Mouse (Mus musculus) intestine, embryonic 14.5 days (tissue): ENCODE results near the gene Sertad3. TPM values are rescaled to one million over a fixed set of nuclear protein-coding genes. Genes with fewer than 3 reads are reported as not detected.

Experiments used
- ATAC-seq: fragments of 200-750 bp; cut with Nextera tagmentation; replicated peaks from 2 replicates; pipeline ENCODE4 v1.8.0; 2017; ENCODE audit warnings: low read depth, moderate number of reproducible peaks, moderate TSS enrichment, moderate library complexity; ENCODE audit not compliant: low FRiP score, low TSS enrichment
- DNase-seq: peaks from one replicate; pipeline ENCODE4 v3.0.0-alpha.2; 2018; ENCODE audit warnings: low spot score
- H3K27ac ChIP-seq: fragments of 300-500 bp; sonication (generic); 2 replicates; pipeline ENCODE4 v1.5.1; 2014; ENCODE audit warnings: low read depth, mild to moderate bottlenecking, control low read depth
- H3K27me3 ChIP-seq: fragments of 300-500 bp; sonication (generic); replicated peaks from 2 replicates; pipeline ENCODE4 v1.6.1; 2014; ENCODE audit warnings: low read length, control low read depth; ENCODE audit not compliant: control insufficient read depth, insufficient read depth
- H3K36me3 ChIP-seq: fragments of 300-500 bp; sonication (generic); 2 replicates; pipeline ENCODE4 v1.6.1; 2014; ENCODE audit warnings: low read length, control low read depth; ENCODE audit not compliant: control insufficient read depth, insufficient read depth
- H3K4me1 ChIP-seq: fragments of 300-500 bp; sonication (generic); replicated peaks from 2 replicates; pipeline ENCODE4 v1.6.1; 2014; ENCODE audit warnings: low read length, control low read depth, mixed read lengths; ENCODE audit not compliant: control insufficient read depth, insufficient read depth
- H3K4me2 ChIP-seq: fragments of 300-500 bp; sonication (generic); 2 replicates; pipeline ENCODE4 v1.6.1; 2014; ENCODE audit warnings: low read length
- H3K4me3 ChIP-seq: fragments of 300-500 bp; sonication (generic); 2 replicates; pipeline ENCODE4 v1.5.1; 2014; ENCODE audit warnings: low read depth, low read length, control low read depth, mixed read lengths
- H3K9ac ChIP-seq: fragments of 300-500 bp; sonication (generic); 2 replicates; pipeline ENCODE4 v1.6.1; 2014; ENCODE audit warnings: mild to moderate bottlenecking, low read length
- H3K9me3 ChIP-seq: fragments of 300-500 bp; sonication (generic); 2 replicates; pipeline ENCODE4 v1.6.1; 2016; ENCODE audit warnings: low read length, control low read depth; ENCODE audit not compliant: control insufficient read depth
- WGBS: fragments of 180-500 bp; shearing (Covaris S2); extraction: QIAGEN DNeasy Blood & Tissue Kit; methylation state at CpG from one replicate; pipeline ENCODE4 v1.1.7; 2014; 5-methylcytosine and 5-hydroxymethylcytosine counted together
- polyA plus RNA-seq: library from polyadenylated mRNA; unstranded; fragments of >200 nt; fragmentation: Nextera tagmentation; extraction: Ambion mirVana; gene quantifications from 2 replicates; pipeline ENCODE4 v1.2.1, GENCODE M21; 2014

Gene Sertad3
- polyA plus RNA-seq, 1 experiment from 2014 or later = 25.2 TPM

DNA sequence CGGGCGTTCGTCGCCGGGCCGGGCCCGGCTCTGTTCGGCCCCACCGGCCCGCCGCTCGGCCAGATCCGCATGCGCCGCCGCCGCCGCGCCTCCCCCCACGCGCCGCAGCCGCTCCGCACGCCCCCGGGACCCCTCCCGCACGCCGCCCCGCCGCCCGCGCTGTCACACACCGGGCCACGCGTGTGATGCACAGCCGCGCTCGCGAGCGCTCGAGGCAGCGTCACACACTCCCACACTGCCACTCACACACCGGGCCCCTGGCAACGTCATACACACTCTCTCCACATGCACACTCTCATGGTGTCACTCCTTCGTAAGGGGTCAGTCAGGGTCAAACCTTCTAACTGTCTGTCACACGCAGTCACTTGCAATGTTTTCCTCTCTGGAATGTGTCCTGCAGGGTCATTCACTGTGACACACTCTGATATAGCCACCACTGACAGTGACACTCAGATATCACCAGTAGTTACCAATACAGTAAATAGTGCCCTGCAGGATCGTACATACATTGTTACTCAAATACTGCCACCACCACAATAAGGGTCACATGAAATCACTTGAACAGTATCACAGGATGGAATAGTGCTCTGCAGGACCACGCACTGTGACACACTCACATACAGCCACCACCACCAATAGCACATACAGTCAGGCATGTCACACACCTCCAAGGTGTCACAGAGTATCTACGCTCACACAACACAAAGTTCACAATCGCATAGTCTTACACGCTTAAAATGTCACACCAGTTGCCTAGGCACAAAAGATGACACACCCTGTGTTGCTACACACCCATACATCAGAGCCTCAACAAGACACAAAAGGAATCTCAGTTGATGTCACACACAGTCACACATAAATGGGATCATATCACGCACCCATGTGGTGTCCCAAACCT lies 26.8 kb upstream of the Sertad3 start:
- Histone ChIP-seq H3K27ac (no peak overlapping the region), H3K4me1 (peaks cover 14% of the 10 kb centered on the region), H3K9me3 (no peaks in the 10 kb centered on the region), H3K27me3 (peaks cover 30% of the 10 kb centered on the region), H3K9ac (peak overlapping the region; percentile 46), H3K36me3 (no peaks in the 10 kb centered on the region), H3K4me2 (peak overlapping the region; percentile 96), H3K4me3 (peak overlapping the region; percentile 48)
- 9% methylated on average over 43 of the region's 53 CpGs for WGBS
- ATAC-seq (peak; percentile 9; the same call in 1 of the 2 replicates), DNase-seq (peak; percentile 57)

DNA sequence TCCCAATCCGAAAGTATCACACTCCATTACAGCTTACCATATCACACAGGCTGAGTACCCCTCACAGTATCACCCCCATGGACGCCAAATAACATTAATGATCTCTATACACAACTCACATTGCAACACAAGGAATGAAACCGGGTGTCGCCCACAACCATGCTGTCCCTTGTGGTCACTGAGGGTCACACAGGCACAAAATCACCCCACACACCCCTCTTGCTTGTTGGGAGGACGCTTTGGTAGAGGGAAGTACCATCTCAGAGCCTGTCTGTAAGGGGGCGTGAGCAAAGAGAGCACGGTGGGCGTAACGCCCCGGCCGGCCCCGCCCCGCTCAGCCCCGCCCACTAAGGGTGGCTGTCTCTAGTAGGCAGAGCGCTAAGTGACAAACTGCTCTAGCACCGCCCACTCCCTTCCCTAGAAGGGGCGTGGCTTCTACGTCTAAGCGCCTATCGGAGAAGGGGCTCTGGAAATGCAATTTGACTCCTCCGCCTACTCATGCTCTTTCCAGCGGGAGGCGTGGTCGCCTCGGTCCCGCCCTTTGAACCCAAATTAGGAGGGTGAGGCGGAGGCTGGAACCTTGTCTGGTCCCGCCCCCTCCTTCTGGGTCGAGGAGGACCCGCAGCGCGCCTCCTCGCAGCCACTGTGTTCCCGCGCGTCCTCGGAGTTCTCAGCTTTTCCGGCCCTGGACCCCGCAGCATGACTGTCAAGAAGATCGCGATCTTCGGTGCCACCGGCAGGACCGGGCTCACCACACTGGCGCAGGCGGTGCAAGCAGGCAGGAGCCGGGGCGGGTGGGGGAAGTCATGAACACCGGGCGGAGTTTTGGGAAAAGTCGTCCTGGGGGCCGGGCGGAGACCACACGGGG lies 25.9 kb upstream of the Sertad3 start, which contains the start of the genes Sptbn4 and Blvrb:
Gene Sptbn4, minus strand, starts transcription at position 268 of the 868 bp plus-strand sequence.
Gene Blvrb, plus strand, starts transcription at position 560 of the 868 bp plus-strand sequence.
- WGBS = under 1% methylated on average over 54 of the region's 54 CpGs
- peaks cover 14% of the 10 kb centered on the region for H3K4me1 ChIP-seq
- no peaks in the 10 kb centered on the region for H3K36me3 ChIP-seq
- ATAC-seq (peak; percentile 92), DNase-seq (peak; percentile 98)
- peak within 1 kb of the TSS; percentile 96 for H3K4me2 ChIP-seq
- peaks cover 30% of the 10 kb centered on the region for H3K27me3 ChIP-seq
- no peaks in the 10 kb centered on the region for H3K9me3 ChIP-seq
- peak within 1 kb of the TSS; percentile 56 for H3K9ac ChIP-seq
- H3K4me3 ChIP-seq = peak within 1 kb of the TSS; percentile 48
- no peak within 1 kb of the TSS for H3K27ac ChIP-seq

DNA sequence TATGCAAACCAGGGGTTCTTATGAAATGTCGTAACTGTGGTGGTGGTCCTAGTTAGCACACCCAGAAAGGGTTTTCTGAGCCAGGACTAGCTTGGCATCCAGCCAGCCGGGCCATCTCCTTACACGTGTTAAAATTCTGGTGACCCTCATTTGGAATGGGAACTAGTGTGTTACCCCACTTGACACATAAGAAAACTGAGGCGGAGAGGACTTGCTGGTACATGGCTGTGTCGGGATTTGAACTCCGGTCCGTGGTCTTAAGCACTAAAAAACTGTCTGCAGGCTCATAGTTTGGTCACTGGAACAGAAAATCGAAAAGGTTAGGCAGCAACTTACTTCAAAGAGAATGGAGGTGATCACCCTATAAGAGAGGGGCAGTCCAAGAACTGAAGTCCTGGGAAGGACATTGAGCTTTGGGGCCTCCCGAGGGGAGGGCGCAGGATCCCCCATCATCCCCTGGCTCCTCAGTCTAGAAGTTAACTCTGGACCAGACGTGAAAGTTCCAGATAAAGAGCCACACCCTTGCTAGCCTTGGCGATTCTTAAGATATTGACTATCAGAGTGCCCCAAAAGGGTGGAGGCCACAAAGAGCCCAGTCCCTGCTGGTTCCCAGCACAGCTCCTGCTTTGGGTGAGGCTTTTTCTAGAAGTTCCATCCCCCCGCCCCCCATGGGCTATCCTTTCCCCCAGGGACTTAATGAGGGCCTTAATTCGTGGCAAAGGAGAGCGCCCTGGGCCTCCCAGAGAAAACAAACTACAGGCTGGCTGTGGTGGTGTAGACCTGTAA lies 25.0 kb upstream of the Sertad3 start:
- no peak for DNase-seq
- Histone ChIP-seq H3K9ac (peak overlapping the region; percentile 56), H3K4me3 (peak overlapping the region; percentile 48), H3K9me3 (no peaks in the 10 kb centered on the region), H3K4me1 (peaks cover 14% of the 10 kb centered on the region), H3K27ac (no peak overlapping the region), H3K27me3 (peaks cover 30% of the 10 kb centered on the region), H3K4me2 (peak overlapping the region; percentile 92), H3K36me3 (no peaks in the 10 kb centered on the region)
- no peak; the same call in 1 of the 2 replicates for ATAC-seq
- 56% methylated on average over 15 of the region's 15 CpGs for WGBS

GRCm38 (mm10) chr7:27449256-27449862 lies 24.2 kb upstream of the Sertad3 start:
- peaks cover 14% of the 10 kb centered on the region for H3K4me1 ChIP-seq
- H3K36me3 ChIP-seq = no peaks in the 10 kb centered on the region
- ATAC-seq (no peak), DNase-seq (peak; percentile 88)
- no peak overlapping the region for H3K4me3 ChIP-seq
- H3K27me3 ChIP-seq = peaks cover 28% of the 10 kb centered on the region
- no peak overlapping the region for H3K4me2 ChIP-seq
- H3K9ac ChIP-seq = no peak overlapping the region
- no peak overlapping the region for H3K27ac ChIP-seq
- H3K9me3 ChIP-seq = no peaks in the 10 kb centered on the region
- 58% methylated on average over 10 of the region's 10 CpGs for WGBS

DNA sequence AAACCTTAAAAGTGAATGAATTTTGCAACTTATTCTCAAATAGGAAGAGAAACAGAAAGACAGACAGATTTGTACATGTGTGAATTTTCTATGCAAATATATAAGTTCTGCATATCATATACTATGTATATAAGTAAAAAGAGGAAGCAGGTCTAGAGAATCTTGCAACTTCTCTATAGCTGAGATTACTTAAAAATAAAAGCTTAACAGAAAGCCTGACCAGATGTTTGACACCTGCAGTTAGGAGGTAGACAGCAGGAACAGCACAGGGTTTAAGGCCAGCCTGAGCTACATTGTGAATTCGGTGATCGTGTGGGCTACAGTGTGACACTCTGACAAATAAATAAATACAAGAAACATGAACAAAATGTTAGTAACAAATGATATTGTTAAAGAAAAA lies 22.2 kb upstream of the Sertad3 start:
- H3K4me1 ChIP-seq = peaks cover 11% of the 10 kb centered on the region

DNA sequence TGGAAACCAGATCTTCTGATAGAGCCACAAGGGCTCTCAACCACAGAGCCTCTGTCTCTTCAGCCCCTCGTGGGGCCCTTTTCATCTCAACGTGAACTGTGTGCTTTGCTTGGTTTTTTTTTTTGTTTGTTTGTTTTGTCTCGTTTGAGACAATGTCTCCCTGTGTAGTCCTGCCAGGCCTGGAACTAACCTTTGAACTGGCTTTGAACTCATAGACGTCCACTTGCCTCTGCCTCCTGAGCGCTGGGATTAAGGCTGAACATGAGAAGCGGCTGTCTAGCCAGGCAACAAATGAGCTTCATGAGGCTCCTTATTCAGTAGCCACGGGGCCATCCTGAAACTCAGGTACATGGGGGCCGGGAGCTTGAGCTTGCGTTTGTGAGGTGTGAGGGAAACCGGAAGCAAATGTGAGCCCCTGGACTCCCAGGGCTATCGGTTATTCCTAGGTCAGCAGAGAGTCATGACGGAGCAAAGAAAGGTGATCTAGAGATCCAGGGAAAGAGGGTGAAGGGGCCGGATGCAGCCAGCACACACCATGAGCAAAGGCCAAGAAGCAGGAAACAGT lies 21.3 kb upstream of the Sertad3 start:
- Histone ChIP-seq H3K27ac (no peak overlapping the region), H3K9ac (no peak overlapping the region), H3K4me3 (no peak overlapping the region), H3K9me3 (no peaks in the 10 kb centered on the region), H3K4me1 (peaks cover 6% of the 10 kb centered on the region), H3K36me3 (no peaks in the 10 kb centered on the region), H3K4me2 (no peak overlapping the region), H3K27me3 (no peaks in the 10 kb centered on the region)
- ATAC-seq = no peak
- DNase-seq = no peak
- WGBS = 57% methylated on average over 13 of the region's 13 CpGs

More for the DNA sequence above, 22.2 kb upstream of the Sertad3 start:
- Histone ChIP-seq H3K36me3 (no peaks in the 10 kb centered on the region), H3K9ac (no peak overlapping the region), H3K9me3 (no peaks in the 10 kb centered on the region), H3K27ac (no peak overlapping the region), H3K27me3 (peaks cover 8% of the 10 kb centered on the region), H3K4me2 (no peak overlapping the region), H3K4me3 (no peak overlapping the region)
- 92% methylated on average over 2 of the region's 2 CpGs for WGBS
- ATAC-seq = no peak
- no peak for DNase-seq

DNA sequence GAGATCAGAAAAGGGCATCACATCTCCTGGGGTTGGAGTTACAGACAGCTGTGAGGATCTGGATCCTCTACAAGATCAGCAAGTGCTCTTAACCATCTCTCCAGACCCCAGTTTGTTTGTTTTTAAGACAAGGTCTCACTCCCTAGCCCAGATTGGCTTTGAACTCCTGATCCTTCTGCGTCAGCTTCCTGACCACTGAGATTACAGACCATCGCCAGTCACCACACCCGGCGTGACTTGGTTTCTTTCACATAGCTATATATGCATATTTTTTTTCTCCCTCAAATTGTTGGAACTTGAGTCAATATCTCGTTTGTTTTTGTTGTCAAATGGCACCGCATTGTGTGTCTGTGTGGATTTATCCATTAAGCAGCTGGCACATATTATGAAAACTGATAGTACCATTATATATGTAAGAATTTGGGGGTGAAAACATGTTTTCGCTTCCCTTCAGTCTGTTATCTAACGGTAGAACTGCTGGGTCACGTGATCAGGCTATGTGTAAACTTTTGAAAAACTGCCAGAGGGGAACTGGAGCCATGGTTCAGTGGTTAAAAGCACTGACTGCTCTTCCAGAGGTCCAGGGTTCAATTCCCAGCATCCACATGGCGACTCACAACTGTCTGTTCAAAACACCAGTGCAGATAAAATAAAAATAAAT lies 19.0 kb upstream of the Sertad3 start:
- 73% methylated on average over 10 of the region's 10 CpGs for WGBS
- Histone ChIP-seq H3K4me2 (no peak overlapping the region), H3K4me1 (no peaks in the 10 kb centered on the region), H3K9ac (no peak overlapping the region), H3K36me3 (no peaks in the 10 kb centered on the region), H3K9me3 (no peaks in the 10 kb centered on the region), H3K4me3 (no peak overlapping the region), H3K27me3 (no peaks in the 10 kb centered on the region), H3K27ac (no peak overlapping the region)
- ATAC-seq (no peak), DNase-seq (no peak)
